Mouse (Mus musculus) cortical plate, adult 2 months (tissue): ENCODE data around the gene Pdzd8.

Experiments used
- CTCF ChIP-seq: fragments of 200-500 bp; IDR thresholded peaks from 2 replicates; pipeline ENCODE4 v1.5.1; 2011; ENCODE audit warnings: mild to moderate bottlenecking, control low read depth, low read length; ENCODE audit not compliant: insufficient read depth; ENCODE audit errors: extremely low read depth
- POLR2A ChIP-seq: fragments of 200-500 bp; IDR thresholded peaks from 2 replicates; pipeline ENCODE4 v1.6.1; 2011; ENCODE audit warnings: mild to moderate bottlenecking, low read length, control low read depth; ENCODE audit not compliant: insufficient read depth; ENCODE audit errors: extremely low read depth

GRCm38 (mm10) chr19:59354906-59355305, 9.3 kb upstream of the Pdzd8 start:
- TF ChIP-seq CTCF (no peak), POLR2A (no peak)
